Mouse (Mus musculus) brain, embryonic 14.5 days (tissue): ENCODE measurements around the gene Nup188.

ENCODE experiments used
- CTCF ChIP-seq: fragments of 200-500 bp; IDR thresholded peaks from 2 replicates; pipeline ENCODE4 v1.5.1; 2012; ENCODE audit warnings: inconsistent platforms, mild to moderate bottlenecking, moderate library complexity, borderline replicate concordance; ENCODE audit not compliant: insufficient read depth, insufficient read length; ENCODE audit errors: extremely low read depth
- POLR2A ChIP-seq: fragments of 200-500 bp; IDR thresholded peaks from 2 replicates; pipeline ENCODE4 v1.6.1; 2012; ENCODE audit warnings: mild to moderate bottlenecking, inconsistent platforms, borderline replicate concordance; ENCODE audit not compliant: poor library complexity, insufficient read depth, insufficient read length, severe bottlenecking; ENCODE audit errors: extremely low read depth

DNA sequence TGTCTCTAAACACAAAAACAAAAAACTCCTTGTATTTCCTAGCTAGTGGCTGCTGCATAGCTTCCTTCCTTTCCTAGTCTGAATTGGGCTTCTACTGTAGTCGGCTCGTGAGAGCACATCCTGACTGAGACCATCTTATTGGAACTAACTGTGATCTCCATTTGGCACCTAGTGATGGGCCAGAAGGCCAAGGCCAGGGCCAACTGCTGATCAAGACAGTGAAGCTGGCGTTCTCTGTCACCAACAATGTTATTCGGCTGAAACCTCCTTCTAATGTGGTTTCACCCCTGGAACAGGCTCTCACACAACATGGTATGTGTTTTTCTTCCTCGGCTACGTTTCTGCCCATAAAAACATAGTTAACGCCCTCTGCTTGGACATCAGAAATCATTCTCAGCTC lies 41.1 kb downstream of the Nup188 start:
- TF ChIP-seq POLR2A (no peak), CTCF (no peak)
